Mouse (Mus musculus): ENCODE data around the gene Tet3.

The Tet3 gene

DNA sequence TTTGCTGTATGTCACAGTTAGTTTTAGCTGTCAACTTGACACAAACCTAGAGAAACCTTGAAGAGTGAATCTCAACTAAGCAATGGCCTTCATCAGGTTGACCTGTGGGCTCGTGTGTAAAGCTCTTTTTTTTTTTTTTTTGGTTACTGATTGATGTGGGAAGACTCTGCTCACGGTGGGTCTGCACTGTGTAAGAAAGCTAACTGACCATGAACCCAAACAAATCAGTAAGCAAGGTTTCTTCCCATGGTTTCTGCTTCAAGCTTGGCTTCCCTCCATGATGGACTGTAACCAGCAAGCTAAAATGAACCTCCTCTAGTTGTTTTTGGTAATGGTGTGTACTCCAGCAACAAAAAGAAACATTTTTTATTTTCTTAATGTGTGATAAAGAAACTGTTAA lies 20.3 kb upstream of the Tet3 start:
- in situ Hi-C loops (cut with MboI, MseI), result loop anchor here in 1 of 2 experiments (5.0 kb wide), 1 partner anchor 88 kb away; no protein-coding TSS in a partner anchor

DNA sequence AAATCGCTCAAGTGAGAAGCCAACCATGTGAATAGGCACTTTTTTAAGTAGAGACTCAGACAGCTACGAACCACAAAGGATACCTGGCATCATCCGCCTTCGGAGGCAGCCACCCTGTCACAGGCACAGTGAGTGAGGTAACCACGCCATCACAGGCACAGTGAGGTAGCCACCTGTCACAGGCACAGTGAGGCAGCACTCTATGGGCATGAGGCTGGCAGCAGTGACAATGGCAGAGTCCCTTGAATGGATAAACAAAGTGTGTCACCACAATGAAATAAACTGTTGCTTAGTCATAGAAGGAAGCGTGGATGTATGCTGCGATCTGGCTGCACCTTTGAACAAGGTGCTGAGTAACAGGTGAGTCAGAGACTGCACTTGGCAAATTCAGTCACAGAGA lies 19.7 kb upstream of the Tet3 start:
- in situ Hi-C loops (cut with MboI, MseI), result loop anchor here in 1 of 2 experiments (5.0 kb wide), 1 partner anchor 89 kb away; no protein-coding TSS in a partner anchor

DNA sequence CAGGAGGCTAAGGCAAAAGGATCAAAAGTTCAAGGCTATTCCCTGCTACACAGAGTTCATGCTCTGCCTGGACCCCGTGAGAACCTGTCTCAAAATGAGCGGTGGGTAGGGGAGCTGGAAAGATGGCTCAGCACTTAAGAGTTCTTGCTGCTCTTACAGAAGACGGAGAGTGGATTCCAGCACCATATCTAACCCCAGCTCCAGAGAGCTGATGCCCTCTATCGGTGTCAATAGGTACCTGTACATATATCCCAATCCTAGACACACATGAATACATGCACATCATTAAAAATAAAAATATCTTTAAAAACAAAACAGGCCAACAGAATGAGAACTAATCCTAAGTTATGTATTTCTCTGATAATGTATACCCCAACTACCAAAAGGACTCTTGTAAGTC lies 19.3 kb upstream of the Tet3 start:
- in situ Hi-C loops (cut with MboI, MseI), result loop anchor here in 1 of 2 experiments (5.0 kb wide), 1 partner anchor 89 kb away; no protein-coding TSS in a partner anchor

DNA sequence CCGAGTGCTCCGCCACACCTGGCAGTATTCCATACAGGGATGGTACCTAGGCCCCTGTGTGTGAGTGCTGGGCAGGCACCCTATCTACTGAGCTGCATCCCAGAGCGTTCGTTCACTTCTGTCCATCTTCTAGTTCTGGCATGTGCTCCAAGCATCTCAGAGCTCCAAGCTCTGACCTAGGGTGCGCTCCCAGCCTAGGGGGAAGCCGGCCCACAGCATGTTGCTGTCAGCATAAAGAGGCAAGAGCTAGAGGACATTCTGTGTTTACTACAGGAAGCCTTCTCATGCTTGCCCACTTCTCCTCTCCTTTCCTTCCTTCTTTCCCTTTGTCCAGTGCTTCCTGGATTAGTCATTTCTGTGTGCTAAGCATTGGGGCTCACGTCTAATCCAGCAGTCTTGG lies 16.5 kb upstream of the Tet3 start:
- in situ Hi-C loops (cut with MboI, MseI), result loop anchor here in 1 of 2 experiments (5.0 kb wide), 1 partner anchor 92 kb away; no protein-coding TSS in a partner anchor

DNA sequence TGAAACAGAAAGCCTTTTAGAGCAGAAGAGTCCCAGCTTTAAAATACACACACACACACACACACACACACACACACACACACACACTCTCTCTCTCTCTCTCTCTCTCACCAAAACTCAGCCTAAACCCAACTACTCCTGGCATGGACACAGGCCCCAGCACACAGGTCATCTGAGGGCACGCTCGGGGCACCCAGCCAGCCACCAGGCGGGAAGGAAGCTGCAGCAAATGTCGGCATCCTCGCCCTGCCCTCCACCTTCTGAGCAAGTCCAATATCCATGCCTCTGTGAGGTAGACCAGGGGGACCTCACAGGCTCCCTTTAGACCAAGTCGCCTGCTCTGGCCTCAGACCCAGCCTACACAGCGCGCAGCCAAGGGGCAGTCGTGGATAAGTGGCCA lies 14.4 kb upstream of the Tet3 start:
- in situ Hi-C loops (cut with MboI, MseI), result loop anchor here in 1 of 2 experiments (5.0 kb wide), 1 partner anchor 34 kb away; the partner anchor contains the start of gene Dguok

DNA sequence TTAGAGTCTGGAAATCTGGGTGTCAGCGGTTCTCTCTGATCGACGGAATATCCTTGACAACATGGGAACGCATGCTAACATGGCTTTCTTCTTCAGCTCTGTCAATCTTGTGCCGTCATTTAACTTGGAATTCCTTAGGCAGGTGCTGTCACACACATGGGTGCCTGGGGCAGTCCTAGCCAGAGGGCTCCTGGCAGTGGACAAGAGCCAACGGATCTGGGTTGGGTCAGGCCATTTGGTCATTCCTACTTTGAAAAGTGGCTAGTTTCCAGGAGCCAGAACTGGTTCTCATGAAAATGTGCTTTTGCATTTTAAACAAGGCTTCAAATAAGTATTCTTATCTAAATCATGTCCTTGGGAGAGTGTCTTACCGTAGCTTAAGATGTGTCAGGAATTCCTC lies 12.9 kb upstream of the Tet3 start:
- in situ Hi-C loops (cut with MboI, MseI), result loop anchor here in 1 of 2 experiments (5.0 kb wide), 1 partner anchor 36 kb away; the partner anchor contains the start of gene Dguok

DNA sequence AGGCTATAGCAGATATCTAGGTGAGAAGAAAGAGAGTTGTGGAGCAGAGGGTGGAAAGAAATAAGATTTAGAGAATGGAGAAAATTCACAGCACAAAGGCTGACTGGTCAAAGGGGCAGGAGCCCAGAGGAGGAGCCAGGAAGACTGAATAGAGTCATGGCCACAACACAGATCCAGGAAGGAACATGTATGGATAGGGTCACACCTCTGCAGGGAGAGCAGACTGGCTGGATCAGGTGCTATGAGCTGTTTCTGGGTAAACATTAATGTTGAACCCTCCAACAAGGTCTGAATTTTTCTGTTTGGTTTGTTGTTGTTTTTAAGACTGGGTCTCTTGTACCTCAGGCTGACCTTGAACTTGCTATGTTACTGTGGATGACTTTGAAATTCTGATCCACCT lies 5.1 kb upstream of the Tet3 start:
- in situ Hi-C loops (cut with MboI, MseI), result no loop called here

DNA sequence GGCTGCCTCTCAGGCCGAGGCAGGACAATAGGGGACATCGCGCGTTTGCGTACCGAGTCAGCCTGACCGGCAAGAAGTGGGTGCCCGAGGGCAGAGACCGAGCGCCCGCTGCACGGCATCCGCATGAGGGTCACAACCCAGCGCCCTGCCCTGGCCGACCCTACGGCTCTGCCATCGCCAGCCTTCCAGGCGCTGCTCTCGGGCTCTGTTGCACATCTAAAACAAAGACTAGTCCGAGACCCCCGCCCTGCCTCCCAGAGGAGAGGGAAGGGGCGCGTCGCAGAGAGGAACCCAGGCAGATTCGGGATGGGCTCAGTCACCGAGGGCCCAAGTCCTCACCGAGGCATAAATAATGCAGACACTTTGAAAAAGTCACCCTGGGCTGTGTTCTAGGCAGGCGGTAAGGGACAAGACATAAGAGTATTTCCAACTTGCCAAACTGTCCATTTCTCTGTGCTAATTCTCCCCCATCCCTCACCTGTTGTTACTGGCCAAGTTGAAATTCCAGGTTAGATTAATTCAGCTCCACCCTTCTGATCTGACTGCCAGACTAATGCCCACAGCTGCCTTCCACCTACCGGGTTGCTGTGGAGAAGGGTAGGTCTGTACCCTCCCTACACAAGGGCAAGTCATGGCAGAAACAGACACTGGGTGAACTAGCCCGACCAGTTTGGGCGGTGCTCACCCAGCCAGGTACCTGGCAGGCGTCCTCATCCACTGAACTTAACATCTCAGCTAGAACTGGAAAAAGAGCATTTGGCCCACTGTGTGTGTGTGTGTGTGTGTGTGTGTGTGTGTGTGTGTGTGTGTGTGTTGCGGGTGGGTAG lies 1.7 kb downstream of the Tet3 start:
- in situ Hi-C loops (cut with MboI, MseI), result no loop called here

DNA sequence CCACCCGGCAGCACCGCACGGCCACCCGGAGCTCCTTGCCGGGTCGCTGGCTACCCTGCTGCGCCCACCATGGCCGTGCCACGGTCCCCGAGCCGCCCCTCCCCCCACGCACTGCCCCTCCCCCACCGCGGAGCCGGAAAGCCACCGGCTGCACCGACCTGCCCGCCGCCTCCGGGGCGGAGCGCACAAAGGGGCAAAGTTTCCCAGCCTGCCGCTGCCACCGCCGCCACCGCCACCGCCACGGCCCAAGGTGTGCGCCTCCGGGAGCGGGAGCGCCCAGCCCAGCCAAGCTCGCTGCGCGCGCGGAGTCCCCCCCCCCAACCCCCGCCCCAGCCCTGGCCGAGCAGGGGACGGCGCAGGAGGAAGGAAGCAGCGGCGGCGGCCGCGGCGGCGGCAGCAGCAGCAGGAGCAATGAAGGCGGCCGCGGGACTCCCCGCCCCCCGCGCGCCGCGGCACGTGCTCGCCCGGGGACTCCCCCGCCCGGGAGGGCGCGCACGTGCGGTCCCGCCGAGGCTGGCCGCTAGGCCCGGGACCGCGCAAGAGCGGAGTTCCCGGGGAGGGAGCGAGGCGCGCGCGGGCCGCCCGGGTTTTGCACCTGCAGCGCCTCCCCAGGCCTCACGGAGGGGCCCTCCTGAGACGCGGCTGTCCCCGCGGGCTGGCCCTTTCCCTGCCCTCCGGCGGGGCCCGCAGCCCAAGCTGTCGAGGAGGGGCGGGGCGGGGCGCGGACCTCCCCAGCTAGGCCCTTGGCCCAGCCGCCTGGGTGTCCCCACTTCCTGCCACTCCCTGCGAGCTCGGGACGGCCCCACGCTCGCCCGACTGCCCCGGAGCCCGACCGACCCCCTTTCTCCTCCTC lies 2.5 kb downstream of the Tet3 start:
- in situ Hi-C loops (cut with MboI, MseI), result no loop called here

DNA sequence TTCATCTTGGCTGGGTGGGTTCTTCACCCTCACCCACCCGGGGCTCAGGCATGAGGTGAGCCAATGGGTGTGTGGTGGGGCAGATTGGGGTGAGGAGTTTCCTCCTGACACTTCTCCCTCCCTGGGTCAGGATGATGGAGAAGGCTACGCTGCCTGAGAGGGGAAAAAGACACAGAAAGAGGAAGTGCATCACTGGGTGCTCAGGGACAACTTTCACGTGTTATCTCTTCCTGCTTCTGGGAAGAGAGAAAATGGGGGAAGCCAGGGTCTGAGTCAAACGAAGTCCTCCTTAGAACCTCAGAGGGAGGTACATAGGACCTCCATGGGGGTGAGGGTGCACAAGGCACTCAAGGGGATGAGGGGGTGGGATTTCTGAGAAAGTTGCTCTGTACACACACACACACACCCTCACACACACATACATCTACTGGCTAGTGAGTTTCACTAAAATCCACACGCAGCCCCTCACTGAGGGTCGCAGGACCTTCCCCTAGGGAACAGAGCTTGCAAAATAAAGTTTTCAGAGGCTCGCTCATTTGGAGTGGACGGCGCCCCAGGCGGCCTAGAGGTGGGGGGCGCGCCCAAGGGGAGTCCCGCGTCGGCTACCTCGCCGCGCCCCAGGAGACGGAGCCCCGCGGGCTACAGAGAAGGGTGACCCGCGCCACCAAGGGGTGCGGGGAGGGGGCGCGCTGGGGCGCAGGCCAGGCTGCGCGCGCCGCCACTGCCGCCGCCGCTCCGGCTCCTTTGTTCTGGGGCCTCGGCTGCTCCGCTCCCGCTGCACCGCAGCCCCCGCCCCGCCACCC lies 3.4 kb downstream of the Tet3 start:
- in situ Hi-C loops (cut with MboI, MseI), result no loop called here

DNA sequence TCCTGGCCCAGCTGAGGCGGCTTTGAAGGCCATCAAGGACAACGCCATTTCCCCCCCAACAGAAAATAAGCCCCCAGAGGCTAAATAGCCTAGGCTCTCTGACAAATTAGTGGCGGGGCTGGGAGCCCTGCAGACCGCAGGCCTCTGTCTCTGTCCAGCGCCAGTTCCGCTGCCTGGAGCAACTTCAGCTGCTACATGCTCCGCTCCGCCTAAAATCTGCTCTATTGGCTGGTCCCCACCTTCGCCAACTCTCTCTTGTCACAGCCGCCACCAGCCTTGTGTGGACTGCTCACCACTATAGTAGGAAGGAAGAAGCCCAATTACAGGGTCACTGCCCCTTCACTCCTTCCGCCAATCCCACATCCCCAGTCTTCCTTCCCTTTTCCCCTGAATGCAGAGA lies 5.2 kb downstream of the Tet3 start:
- in situ Hi-C loops (cut with MboI, MseI), result no loop called here

DNA sequence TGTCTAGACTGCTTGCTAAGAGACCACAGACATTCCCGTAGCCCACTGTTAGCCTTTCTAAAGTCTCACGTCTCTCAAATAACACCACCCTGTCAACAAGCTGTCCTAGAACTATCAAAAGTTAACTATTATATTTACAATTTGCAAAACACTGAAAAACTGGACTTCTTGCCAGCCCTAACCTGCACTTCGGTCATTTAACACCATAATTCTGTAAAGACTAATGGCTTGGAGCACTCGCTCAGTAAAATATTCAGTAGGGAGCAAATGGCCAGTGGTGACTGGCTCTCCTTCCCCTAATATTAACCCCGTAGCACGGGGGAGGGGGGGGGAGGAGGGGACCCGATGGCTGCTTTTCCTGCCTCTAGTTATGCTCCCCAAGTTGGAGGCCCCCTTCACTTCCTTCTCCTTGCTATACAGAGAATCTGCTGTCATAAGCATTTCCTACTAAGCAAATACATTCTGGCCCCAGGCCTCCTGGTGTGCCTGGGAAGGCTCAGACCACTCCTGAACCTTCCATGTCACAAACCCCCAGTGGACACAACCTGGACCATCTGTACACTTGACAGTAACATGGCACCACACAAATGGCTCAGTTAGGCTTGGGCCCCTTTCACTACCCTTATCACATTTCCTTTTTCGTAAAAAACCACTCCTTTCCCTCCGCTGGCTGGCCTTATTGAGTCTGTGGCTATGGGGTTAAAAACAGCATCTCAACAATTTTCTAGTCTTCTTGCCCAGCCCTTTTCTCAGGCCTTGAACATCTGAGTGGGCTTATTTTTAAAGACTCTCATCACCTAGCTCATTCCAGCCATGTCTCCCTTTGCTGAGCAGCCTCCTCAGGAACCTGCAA lies 8.2 kb downstream of the Tet3 start:
- in situ Hi-C loops (cut with MboI, MseI), result no loop called here

DNA sequence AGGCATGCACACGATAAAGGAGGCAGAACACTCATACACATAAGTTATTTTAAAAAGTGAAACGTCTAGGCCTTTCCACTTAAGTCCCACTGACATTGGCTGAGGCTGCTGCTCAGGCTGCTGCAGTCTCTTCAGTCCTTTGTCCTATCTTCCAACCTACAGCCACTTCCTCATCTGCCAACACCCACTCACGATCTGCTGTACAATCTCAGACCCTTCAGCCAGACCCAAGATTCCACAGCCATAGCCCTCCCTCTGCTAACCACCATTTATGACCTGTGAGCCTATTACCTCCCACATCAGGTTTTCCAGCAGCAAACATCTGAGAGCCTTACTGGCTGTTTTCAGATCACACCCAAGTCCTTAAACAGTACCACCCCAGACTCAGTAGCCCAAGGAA lies 9.4 kb downstream of the Tet3 start:
- in situ Hi-C loops (cut with MboI, MseI), result loop anchor here (5.0 to 10.0 kb wide), 2 partner anchors 37 to 685 kb away; no protein-coding TSS in a partner anchor

DNA sequence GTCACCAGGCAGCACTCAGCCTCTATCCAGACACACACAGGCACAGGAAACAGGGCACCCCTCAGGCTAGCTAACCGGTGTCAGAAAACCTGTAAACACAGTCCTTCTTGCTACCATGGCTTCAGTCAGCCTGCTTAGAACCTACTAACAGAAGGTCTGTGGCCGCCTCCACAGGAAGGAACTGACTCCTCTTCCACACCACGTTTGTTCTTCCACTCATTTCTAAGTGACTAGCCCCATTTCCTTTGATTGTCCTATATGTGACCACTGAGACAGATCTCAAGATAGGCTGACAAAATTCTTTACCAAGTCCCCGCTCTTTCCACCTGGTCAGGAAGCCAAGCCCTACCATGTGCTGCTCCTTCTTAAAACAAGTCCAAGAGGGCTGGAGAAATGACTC lies 10.0 kb downstream of the Tet3 start:
- in situ Hi-C loops (cut with MboI, MseI), result loop anchor here (5.0 to 10.0 kb wide), 2 partner anchors 37 to 684 kb away; no protein-coding TSS in a partner anchor

DNA sequence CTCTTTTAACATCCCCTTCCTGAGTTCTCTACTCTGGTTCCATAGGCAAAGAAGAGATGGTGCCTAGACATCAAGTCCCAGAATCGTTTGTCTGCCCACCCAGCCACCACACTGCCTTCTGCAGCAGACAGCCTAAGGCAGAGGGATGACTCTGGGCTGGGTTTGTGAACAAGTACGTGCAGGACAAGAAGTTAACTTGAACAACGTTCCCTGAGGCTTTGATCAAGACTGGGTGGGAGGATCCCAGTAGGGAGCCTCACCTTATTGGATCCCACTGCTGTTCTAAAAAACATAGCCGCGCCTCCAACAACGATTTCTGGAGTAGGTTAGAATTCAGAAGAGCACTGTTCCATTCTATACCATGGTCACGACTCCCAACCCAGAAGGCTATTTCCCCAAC lies 11.9 kb downstream of the Tet3 start:
- in situ Hi-C loops (cut with MboI, MseI), result loop anchor here (5.0 to 10.0 kb wide), 2 partner anchors 35 to 682 kb away; no protein-coding TSS in a partner anchor

DNA sequence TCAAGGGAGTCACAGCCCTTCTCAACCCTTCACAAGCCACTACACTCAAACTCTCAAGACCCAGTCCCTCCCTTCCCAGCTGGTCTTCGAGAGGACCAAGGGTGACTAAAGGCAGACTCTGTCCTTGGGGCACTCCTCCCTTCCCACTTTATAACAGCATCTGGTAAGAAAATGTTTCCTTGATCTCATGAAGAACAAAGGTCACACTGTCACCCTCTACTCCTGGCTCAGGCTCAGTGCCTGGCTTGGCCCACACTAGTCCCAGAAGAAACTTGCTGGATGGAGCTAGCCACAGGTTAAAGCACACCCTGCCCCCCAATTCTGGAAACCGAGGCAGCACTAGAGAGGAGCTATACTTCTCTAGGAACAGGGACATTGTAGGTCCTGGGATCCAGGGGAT lies 13.1 kb downstream of the Tet3 start:
- in situ Hi-C loops (cut with MboI, MseI), result loop anchor here (5.0 to 10.0 kb wide), 2 partner anchors 33 to 681 kb away; no protein-coding TSS in a partner anchor

DNA sequence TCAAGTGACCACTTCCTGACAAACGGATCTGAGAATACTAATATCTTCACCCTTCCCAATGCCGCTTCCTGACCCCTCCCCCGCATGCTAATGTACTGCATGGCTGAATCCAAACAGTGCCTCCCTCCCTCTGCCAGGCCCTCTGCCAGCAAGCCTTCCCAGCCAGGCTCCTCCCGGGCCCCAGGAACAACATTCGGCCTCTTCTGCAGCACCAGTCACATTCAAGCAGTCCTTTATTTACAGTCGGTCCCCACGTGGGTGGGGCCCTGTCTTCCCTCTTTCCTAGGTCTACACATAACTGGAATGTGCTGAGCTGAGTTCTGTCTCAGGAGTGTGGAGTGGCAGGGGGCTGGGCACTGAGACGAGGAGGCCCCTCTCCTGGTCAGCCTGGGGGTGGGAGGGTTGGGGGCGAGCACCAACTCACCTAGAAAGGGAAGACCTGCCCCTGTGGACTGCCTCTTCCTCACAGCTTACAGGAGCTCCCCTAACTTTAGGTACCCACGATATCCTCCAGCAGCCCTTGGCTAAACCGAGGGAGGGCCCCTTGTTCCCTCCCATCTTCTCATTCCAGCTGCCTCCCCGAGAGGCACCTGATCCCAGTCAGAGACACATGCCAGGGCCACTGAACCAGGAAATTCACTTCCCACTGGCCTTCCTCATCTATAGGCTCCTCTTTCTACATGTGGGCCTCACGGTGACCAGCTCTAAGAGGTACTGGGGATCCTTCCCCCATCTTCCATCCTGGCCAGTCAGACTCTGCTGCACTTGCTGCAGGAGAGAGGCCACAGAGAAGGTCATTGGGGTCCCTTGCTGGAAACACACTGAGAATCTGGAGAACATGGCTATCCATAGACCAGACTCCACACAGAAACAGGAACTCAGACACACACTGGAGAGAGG lies 15.2 kb downstream of the Tet3 start:
- in situ Hi-C loops (cut with MboI, MseI), result loop anchor here in 1 of 2 experiments (10.0 kb wide), 1 partner anchor 679 kb away; no protein-coding TSS in a partner anchor

DNA sequence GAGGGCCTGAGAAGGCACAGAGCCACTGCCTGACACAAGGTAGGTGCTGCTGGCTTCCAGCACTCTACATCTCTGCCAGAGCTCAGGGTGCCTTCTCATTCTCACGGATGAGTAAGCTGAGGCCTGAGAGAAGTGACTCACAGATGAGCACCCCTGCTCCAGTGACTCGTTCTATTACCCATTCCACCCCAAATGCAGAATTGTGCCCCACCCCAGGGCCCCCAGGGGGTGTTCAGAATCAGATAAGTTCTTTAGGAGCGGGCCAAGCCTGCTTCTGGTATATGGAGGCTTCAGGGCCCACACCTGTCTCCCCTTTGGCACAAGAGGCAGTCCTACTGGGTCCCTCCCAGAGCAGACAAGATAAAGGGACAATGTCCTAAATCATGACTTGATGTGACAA lies 16.2 kb downstream of the Tet3 start:
- in situ Hi-C loops (cut with MboI, MseI), result loop anchor here in 1 of 2 experiments (10.0 kb wide), 1 partner anchor 678 kb away; no protein-coding TSS in a partner anchor
